Mouse (Mus musculus) common myeloid progenitor, adult 5-6 weeks (primary cell): ENCODE results near the gene H2-Q7. TPM values are rescaled to one million over a fixed set of nuclear protein-coding genes. Genes with fewer than 3 reads are reported as not detected.

ENCODE experiments used
- total RNA-seq: library from RNA; stranded (forward); fragments of 200-1000, 187-1606 nt; gene quantifications from 2 replicates; pipeline ENCODE4 v1.2.3, GENCODE M21; 2017

Gene H2-Q7
- total RNA-seq, 1 experiment from 2014 or later, result 79.8 TPM

Other genes with a start within 250 kb of the H2-Q7 start
- 1.1 and 1.8 TPM in 2 replicates for gene Ltb, start 244.7 kb upstream of the H2-Q7 start, total RNA-seq
- 9.4 and 11.3 TPM in 2 replicates for gene Tnf, start 237.1 kb upstream of the H2-Q7 start, total RNA-seq
- gene Lta, start 233.8 kb upstream of the H2-Q7 start, total RNA-seq, result not detected in 2 replicates
- not detected in 2 replicates for gene Gm16181, start 218.3 kb upstream of the H2-Q7 start, total RNA-seq
- 1.6 and 1.8 TPM in 2 replicates for gene Atp6v1g2, start 205.5 kb upstream of the H2-Q7 start, total RNA-seq
- 5.2 and 7.0 TPM in 2 replicates for gene Nfkbil1, start 203.4 kb upstream of the H2-Q7 start, total RNA-seq
- 199 and 218 TPM in 2 replicates for gene Ddx39b, start 197.4 kb upstream of the H2-Q7 start, total RNA-seq
- 427 and 466 TPM in 2 replicates for gene H2-D1, start 176.4 kb upstream of the H2-Q7 start, total RNA-seq
- gene H2-Q1, start 118.8 kb upstream of the H2-Q7 start, total RNA-seq, result 0.05 TPM in 1 of 2 replicates, not detected in the other
- gene H2-Q2, start 96.9 kb upstream of the H2-Q7 start, total RNA-seq, result not detected in 2 replicates
- gene H2-Q4, start 59.5 kb upstream of the H2-Q7 start, total RNA-seq, result 53.3 and 55.3 TPM in 2 replicates
- gene H2-Q6, start 14.3 kb upstream of the H2-Q7 start, total RNA-seq, result 78.6 and 82.7 TPM in 2 replicates
- 0.37 TPM in 1 of 2 replicates, not detected in the other for gene H2-Q10, start 30.9 kb downstream of the H2-Q7 start, total RNA-seq
- not detected in 2 replicates for gene Pou5f1, start 66.9 kb downstream of the H2-Q7 start, total RNA-seq
- gene Tcf19, start 77.7 kb downstream of the H2-Q7 start, total RNA-seq, result 10.5 and 10.9 TPM in 2 replicates
- 9.5 and 11.2 TPM in 2 replicates for gene Cchcr1, start 77.9 kb downstream of the H2-Q7 start, total RNA-seq
- gene Psors1c2, start 94.0 kb downstream of the H2-Q7 start, total RNA-seq, result not detected in 2 replicates
- not detected in 2 replicates for gene Cdsn, start 113.0 kb downstream of the H2-Q7 start, total RNA-seq
- not detected in 2 replicates for gene 2300002M23Rik, start 128.3 kb downstream of the H2-Q7 start, total RNA-seq
- not detected in 2 replicates for gene Sfta2, start 162.4 kb downstream of the H2-Q7 start, total RNA-seq
- gene Gm9573, start 187.5 kb downstream of the H2-Q7 start, total RNA-seq, result not detected in 2 replicates
- not detected in 2 replicates for gene Mucl3, start 204.5 kb downstream of the H2-Q7 start, total RNA-seq
- gene Vars2, start 228.4 kb downstream of the H2-Q7 start, total RNA-seq, result 13.2 and 44.4 TPM in 2 replicates
- gene Gtf2h4, start 234.6 kb downstream of the H2-Q7 start, total RNA-seq, result 16.5 and 23.3 TPM in 2 replicates